Mouse (Mus musculus) hindlimb bud, embryonic 11.5 days (tissue): ENCODE data around the gene Txlna.
A peak's percentile ranks its signal among the peaks of the same experiment; 100 is the strongest.

Source experiments
- DNase-seq: peaks from one replicate; pipeline ENCODE4 v3.0.0-alpha.2; 2012; ENCODE audit warnings: low read depth, low spot score; ENCODE audit errors: extremely low spot score

Txlna gene

GRCm38 (mm10) chr4:129640638-129641467 is at the start of gene Txlna:
Txlna (minus strand) TSS chr4:129641065.
- DNase-seq, result peak; percentile 96

- DNase-seq, result no peak
These were observed 43.7 kb upstream of the Txlna start for GRCm38 (mm10) chr4:129684531-129684930.

GRCm38 (mm10) chr4:129683901-129684493 is 43.1 kb upstream of the Txlna start:
- DNase-seq, result no peak

DNA sequence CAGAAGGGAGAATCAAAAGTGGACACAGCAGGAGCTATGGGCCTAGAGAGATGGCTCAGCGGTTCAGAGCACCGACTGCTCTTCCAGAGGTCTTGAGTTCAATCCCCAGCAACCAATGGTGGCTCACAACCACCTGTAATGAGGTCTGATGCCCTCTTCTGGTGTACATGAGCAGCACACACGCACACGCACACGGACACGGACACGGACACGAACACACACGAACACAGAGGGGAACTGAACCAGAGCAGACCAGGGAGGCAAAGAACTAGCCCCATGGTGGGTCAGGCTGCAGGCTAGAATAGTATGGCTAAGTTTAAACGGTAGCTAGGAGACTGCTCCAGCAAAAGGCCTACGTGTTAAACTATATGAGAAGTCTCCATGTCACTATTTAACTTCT is 41.0 kb upstream of the Txlna start:
- DNase-seq, result no peak

- DNase-seq, result no peak
These were observed 32.1 kb upstream of the Txlna start for GRCm38 (mm10) chr4:129672878-129673449.

- peak; percentile 39 for DNase-seq
These were observed 31.4 kb upstream of the Txlna start, which contains the start of gene Kpna6 for GRCm38 (mm10) chr4:129672083-129672877. Kpna6 (minus strand) TSS chr4:129672767.

DNA sequence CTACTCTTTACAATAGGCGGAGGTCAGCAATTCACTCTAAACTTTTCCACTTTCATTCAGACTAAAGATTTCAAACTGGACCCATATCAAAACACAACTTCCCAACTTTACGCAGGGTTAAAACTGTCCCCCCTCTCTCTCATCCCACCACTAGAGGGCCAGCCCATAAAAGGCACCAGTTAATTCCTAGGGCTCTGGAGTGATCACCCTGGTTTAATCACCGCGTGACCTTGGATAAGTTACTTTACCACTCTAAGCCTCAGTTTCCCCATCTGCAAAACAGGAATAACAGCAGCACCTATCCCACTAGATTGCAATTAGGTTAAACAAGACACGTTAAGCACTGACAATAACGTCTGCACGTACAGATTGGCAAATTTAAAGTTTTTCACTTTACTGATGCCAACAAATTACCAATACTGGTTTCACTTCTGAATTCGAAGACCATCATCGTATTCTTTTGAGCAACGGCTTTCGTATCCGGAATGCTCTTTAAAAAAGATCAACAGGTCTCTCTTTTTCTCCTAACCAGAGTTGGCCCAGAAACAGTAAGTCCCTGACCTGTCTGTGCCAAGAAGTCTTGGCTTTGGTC is 30.7 kb upstream of the Txlna start:
- peak; percentile 46 for DNase-seq

DNA sequence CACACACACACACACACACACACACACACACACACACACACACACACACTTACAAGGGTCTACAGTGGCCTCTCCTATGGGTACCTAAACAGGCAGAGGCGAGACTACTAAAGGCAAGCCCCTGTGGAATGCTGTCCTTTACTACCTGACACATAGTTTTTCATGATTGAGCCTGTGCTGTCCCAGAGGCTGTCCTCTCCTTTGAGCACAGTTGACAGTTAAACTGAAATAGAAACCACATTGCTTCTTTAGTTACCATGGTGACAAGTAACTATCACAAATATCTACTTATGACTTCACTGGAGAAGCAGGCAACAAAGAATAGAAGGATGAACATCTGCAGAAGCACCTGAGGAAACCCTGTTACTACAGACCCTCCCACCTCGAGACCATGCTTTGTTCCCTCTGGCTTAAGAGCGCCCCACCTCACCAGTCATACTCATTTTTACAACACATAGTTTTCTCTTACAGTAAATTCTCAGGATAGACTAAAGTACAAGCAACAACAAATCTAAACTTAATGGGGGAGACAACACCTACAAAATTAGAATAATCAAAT is 21.5 kb upstream of the Txlna start:
- DNase-seq, result no peak

- no peak for DNase-seq
These were observed 20.7 kb upstream of the Txlna start for GRCm38 (mm10) chr4:129661584-129661983.

DNA sequence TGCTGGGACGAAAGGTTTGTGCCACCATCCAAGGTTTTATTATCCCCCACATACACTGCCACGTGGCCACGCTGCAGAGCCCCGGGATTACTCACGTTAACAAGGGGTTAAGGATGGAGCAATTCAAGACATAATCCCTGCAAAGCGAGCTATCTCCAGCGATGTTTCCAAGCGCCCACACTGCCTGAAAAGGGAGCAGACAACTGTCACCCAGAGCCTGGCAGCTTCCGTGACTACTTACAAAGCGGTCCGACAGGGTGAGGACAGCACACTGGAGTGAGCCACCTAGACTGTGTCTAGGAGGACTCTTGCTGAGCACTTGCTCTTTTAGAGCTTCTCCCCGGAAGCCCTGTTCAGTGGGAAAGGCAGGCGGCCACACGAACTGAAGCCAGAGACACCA is 13.9 kb upstream of the Txlna start:
- DNase-seq, result no peak

DNA sequence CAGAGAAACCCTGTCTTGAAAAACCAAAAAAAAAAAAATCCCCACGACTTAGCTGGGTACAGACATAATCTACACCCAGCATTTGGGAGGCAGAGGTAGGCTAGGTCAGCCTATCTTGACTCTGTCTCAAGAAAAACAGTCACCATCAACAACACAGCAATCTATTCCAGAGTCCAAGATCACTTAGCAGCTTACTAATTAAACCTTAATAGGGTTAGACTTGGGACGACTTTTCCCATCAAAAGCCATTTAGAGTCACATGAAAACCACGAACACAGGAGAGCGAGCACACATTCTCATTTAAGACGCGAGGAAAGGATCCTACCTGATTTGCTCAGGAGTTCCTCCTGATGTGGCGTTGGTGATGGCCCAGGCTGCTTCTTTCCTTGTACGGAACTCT is 9.5 kb upstream of the Txlna start:
- DNase-seq, result no peak

DNA sequence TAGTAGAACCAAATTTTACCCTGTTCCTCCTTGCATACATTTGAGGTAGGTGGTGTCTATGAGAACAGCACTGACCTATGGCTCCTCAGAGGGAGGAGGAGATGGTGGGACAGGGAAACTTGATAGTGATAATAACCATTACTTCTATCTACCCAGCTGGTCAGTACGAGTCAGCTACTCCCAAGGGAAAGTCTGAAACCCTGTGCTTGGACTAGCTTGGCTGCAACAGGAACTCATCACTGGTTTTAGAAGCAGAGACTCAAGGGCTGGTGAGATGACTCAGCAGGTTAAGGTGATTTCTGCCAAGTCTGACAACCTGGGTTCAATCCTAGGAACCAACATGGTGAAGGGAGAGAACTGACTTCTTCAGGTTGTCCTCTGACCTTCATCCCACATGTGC is 7.8 kb upstream of the Txlna start:
- no peak for DNase-seq

GRCm38 (mm10) chr4:129645204-129645603 is 4.3 kb upstream of the Txlna start:
- no peak for DNase-seq

DNA sequence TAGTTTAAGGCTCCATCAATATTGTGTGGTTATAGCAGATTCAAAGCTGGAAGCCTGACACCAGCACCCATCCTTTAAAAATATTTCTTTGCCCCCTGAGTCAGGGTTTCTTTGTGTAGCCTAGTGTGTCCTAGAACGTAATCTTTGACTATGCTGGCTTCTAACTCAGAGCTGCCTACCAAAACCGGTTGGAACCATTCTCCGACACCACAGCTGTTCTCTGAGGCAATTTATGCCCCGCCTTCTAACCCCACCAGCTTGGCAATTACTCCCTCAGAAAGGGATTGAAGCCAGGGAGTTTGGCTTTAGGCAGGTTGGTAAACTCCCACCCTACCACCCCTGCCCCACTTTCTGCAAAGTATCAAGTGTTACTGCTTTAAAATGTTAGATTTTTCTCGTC is 891 bp upstream of the Txlna start:
- no peak for DNase-seq

GRCm38 (mm10) chr4:129640101-129640637 is 696 bp downstream of the Txlna start:
- DNase-seq, result no peak

GRCm38 (mm10) chr4:129639221-129639620 is 1.6 kb downstream of the Txlna start:
- DNase-seq, result no peak

DNA sequence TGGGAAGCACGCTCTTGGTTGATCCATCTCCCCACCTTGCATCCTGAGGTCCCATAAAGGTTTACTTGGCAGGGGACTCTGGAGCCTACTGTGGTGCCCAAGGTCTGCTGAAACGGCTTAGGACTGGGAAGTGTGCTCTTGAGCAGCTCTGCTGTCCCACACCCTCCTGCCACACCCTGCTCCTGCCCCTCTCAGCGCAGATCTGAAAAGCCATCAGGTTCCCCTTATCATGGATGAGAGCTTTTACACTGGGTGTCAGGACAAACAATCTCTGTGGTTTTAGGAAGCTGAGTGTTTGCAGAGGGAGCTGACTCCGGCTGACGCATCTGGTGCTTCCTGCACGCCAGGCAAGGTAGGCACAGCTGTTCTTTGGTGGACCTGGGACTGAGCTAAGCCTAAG is 7.0 kb downstream of the Txlna start:
- DNase-seq, result no peak

- no peak for DNase-seq
These were observed 9.0 kb downstream of the Txlna start for GRCm38 (mm10) chr4:129631867-129632266.

DNA sequence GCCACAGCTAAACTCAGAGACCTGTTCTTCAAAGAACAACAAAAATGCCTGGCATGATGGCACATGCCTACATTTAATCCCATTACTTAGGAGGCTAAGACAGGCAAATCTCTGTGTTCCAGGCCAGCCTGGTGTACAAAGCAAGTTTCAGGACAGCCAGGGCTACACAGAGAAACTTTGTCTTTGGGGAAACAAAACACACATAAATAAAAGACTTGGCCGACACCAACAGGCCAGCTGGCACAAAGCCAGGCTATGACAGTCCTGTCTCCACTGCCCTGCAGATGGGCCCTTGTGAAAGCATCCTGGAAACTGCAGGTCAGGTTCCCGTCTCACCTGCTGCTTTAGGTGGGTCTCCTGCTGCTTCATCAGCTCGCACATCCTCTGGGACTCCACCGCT is 9.9 kb downstream of the Txlna start:
- DNase-seq, result no peak

DNA sequence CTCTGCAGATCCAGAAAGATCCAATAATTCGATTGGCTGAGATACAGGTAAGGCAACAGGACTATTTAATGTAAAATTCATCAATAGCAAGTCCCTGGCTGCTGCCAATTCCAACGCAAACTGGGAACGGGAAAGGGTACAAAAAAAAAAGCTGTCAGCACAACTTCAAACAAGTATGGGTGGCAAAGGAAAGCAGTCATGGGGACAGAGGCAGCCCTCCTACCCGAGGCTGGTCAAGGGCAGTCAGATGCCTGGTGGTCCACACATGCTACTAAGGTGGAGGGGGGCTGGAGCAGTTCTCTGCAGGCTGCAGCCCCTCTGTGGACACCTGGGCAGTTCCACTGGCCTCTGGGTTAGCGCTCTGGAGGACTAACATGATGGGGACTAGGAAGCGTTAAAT is 14.8 kb downstream of the Txlna start:
- no peak for DNase-seq
